9 mouse cellular contexts compared by ENCODE assay signal in the genomic region with DNA sequence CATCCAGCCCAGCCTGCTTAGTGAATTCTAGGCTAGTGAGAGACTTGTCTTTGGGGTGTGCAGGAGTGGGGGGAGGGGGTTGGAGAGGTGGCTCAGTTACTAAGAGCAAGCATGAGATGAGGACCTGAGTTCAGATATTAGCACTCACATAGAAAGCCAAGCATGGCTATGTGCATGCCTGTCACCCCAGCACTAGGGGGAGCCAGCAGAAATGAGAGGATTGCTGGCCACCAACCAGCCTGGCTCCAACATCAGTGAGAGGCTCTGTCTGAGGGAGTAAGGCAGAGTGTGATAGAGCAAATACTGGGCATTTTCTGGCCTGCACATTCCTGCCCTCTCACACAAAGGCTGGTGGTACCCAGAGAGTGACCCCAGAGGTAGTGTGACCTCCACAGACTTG. TPM values are rescaled to one million over a fixed set of nuclear protein-coding genes. Genes with fewer than 3 reads are reported as not detected.
A peak's percentile ranks its signal among the peaks of the same experiment; 100 is the strongest.
DNase-seq lines count a peak whose midpoint lies in the region; ATAC-seq and TF ChIP-seq lines count a peak whose summit lies in the region.
"Had no signal": no experiment of that assay in that cellular context is flagged by ENCODE, and none has a peak within 500 bp of the region (broad histone marks: within the 10 kb centered on the region; RNA-seq: fewer than 3 reads in every experiment).

No protein-coding gene starts in this region.

- no peaks in the 10 kb centered on the region for H3K36me3 ChIP-seq in kidney, postnatal 0 days (ENCODE audit: insufficient read depth, low read length)
- peaks cover 3% of the 10 kb centered on the region; the same call in 1 of the 2 replicates for H3K36me3 ChIP-seq in kidney, embryonic 15.5 days
- H3K36me3 ChIP-seq in ES-Bruce4 (ENCODE audit: control insufficient read depth, insufficient read depth, low read length, poor library complexity, severe bottlenecking), result no peaks in the 10 kb centered on the region

- TF ChIP-seq CTCF in kidney, postnatal 0 days (IDR thresholded peaks at IDR 0.05; ENCODE audit: low read depth), result peak; percentile 47
- TF ChIP-seq CTCF in ES-Bruce4 (IDR thresholded peaks at IDR 0.05; ENCODE audit: low read depth, low read length), result peak; percentile 30

- no peak overlapping the region for H3K9ac ChIP-seq in kidney, postnatal 0 days (ENCODE audit: low read depth, low read length)
- H3K9ac ChIP-seq in kidney, embryonic 15.5 days, result no peak overlapping the region
- H3K9ac ChIP-seq in ES-Bruce4 (ENCODE audit: low read depth, poor library complexity, severe bottlenecking), result no peak overlapping the region
- H3K9ac ChIP-seq: embryonic facial prominence, embryonic 13.5 days had no signal

- no peak for TF ChIP-seq EP300 in ES-Bruce4 (IDR thresholded peaks at IDR 0.05; ENCODE audit: insufficient read depth, low read depth, low read length)

- DNase-seq in kidney, postnatal 0 days (ENCODE audit: low spot score), result no peak
- DNase-seq in 416B (ENCODE audit: low read depth), result peak; percentile 36
- DNase-seq in induced T-regulatory cell, adult 2 months (ENCODE audit: low read depth), result peak; percentile 27
- no peak for DNase-seq in cerebellum, postnatal 36 days
- DNase-seq: heart, adult 18-20 months had no signal

- no peak for TF ChIP-seq POLR2A in ES-Bruce4 (IDR thresholded peaks at IDR 0.05; ENCODE audit: insufficient read depth, low read length)

- no peak overlapping the region for H3K27ac ChIP-seq in kidney, postnatal 0 days
- no peak overlapping the region for H3K27ac ChIP-seq in kidney, embryonic 15.5 days
- H3K27ac ChIP-seq in ES-Bruce4 (ENCODE audit: insufficient read depth, low read length), result no peak overlapping the region
- H3K27ac ChIP-seq: embryonic facial prominence, embryonic 13.5 days had no signal

- no peaks in the 10 kb centered on the region for H3K4me1 ChIP-seq in kidney, postnatal 0 days (replicated peaks; ENCODE audit: insufficient read depth, low read length)
- H3K4me1 ChIP-seq in kidney, embryonic 15.5 days, result peaks cover 21% of the 10 kb centered on the region
- no peaks in the 10 kb centered on the region for H3K4me1 ChIP-seq in ES-Bruce4 (ENCODE audit: control insufficient read depth, insufficient read depth, low read length)

- H3K9me3 ChIP-seq in kidney, postnatal 0 days (replicated peaks; ENCODE audit: low read length), result no peaks in the 10 kb centered on the region
- H3K9me3 ChIP-seq in kidney, embryonic 15.5 days (replicated peaks), result no peaks in the 10 kb centered on the region
- no peaks in the 10 kb centered on the region for H3K9me3 ChIP-seq in ES-Bruce4 (replicated peaks; ENCODE audit: control insufficient read depth, insufficient read depth, low read length, poor library complexity, severe bottlenecking)
- H3K9me3 ChIP-seq: embryonic facial prominence, embryonic 13.5 days had no signal

- H3K27me3 ChIP-seq in kidney, postnatal 0 days (ENCODE audit: insufficient read depth, low read length), result no peaks in the 10 kb centered on the region
- no peaks in the 10 kb centered on the region for H3K27me3 ChIP-seq in kidney, embryonic 15.5 days
- H3K27me3 ChIP-seq in ES-Bruce4 (ENCODE audit: control insufficient read depth, insufficient read depth, low read length, poor library complexity, severe bottlenecking), result no peaks in the 10 kb centered on the region
- H3K27me3 ChIP-seq: embryonic facial prominence, embryonic 13.5 days had no signal

- no peak for ATAC-seq in kidney, postnatal 0 days (replicated peaks; ENCODE audit: low FRiP score, low read depth)
- ATAC-seq in kidney, embryonic 15.5 days (replicated peaks; ENCODE audit: low FRiP score), result no peak
- no peak for ATAC-seq in erythroblast, adult 5-6 weeks (replicated peaks; ENCODE audit: low FRiP score, poor library complexity, severe bottlenecking)

- no peak overlapping the region for H3K4me2 ChIP-seq in kidney, postnatal 0 days (ENCODE audit: low read length)
- H3K4me2 ChIP-seq in kidney, embryonic 15.5 days, result no peak overlapping the region

- no peak overlapping the region for H3K4me3 ChIP-seq in kidney, postnatal 0 days (replicated peaks; ENCODE audit: low read depth, low read length)
- H3K4me3 ChIP-seq in kidney, embryonic 15.5 days (replicated peaks), result no peak overlapping the region
- no peak overlapping the region for H3K4me3 ChIP-seq in ES-Bruce4 (ENCODE audit: low read depth, low read length)
- H3K4me3 ChIP-seq: embryonic facial prominence, embryonic 13.5 days had no signal

RNA-seq across cellular contexts. Expression of a gene that starts 2.2 kb away (rescaled TPM):
- 13.6 and 16.3 TPM in 2 replicates for polyA plus RNA-seq in kidney, postnatal 0 days (2015; fragmentation: Nextera tagmentation; extraction: Ambion mirVana)
- 19.1 and 19.2 TPM in 2 replicates for polyA plus RNA-seq in kidney, embryonic 15.5 days (2015; fragmentation: Nextera tagmentation; extraction: Ambion mirVana)
- 12.2 and 13.5 TPM in 2 replicates for polyA plus RNA-seq in ES-Bruce4 (2011; ENCODE audit: insufficient read depth, insufficient read length, low read depth, missing spikeins)
- 0.21 and 2.9 TPM in 2 replicates for total RNA-seq in erythroblast, adult 5-6 weeks (2015; ENCODE audit: low replicate concordance)
- 0.85 and 1.8 TPM in 2 replicates for total RNA-seq in erythroblast, adult 5-6 weeks (2017; ENCODE audit: low replicate concordance)

Comparison
In these comparisons a context has a peak if more than half of its experiments do, and no peak if none do; other contexts are left out.
1. DNase-seq: peak in 416B (single experiment) and induced T-regulatory cell, adult 2 months (single experiment); none in kidney, postnatal 0 days (single experiment) and cerebellum, postnatal 36 days (0 of 2).